Mouse (Mus musculus) C2C12 (cell line): ENCODE measurements around the gene Olfr891. TPM values are rescaled to one million over a fixed set of nuclear protein-coding genes. Genes with fewer than 3 reads are reported as not detected.
"Not testable (repeated sequence)": the region's sequence is repeated elsewhere in the genome, so short reads cannot be mapped to it uniquely, and the experiment has no call there.

Experiments used
- H3K27me3 ChIP-seq: one replicate; pipeline ENCODE4 v1.6.1; 2011; ENCODE audit not compliant: control insufficient read depth, insufficient read depth, insufficient read length
- H3K36me3 ChIP-seq: one replicate; pipeline ENCODE4 v1.6.1; 2011; ENCODE audit not compliant: control insufficient read depth, insufficient read depth
- H3K4me3 ChIP-seq: one replicate; pipeline ENCODE4 v1.5.1; 2011; ENCODE audit warnings: mild to moderate bottlenecking, control low read depth; ENCODE audit not compliant: poor library complexity, insufficient read depth, severe bottlenecking
- H3K79me2 ChIP-seq: one replicate; pipeline ENCODE4 v1.6.1; 2011; ENCODE audit not compliant: control insufficient read depth, insufficient read depth
- H3K79me3 ChIP-seq: one replicate; pipeline ENCODE4 v1.6.1; 2011; ENCODE audit warnings: low read depth, control low read depth
- H3ac ChIP-seq: one replicate; pipeline ENCODE3; 2011; ENCODE audit warnings: low read depth; ENCODE audit not compliant: control insufficient read depth, insufficient read length
- CEBPB ChIP-seq: IDR thresholded peaks from one replicate; pipeline ENCODE4 v1.6.1; 2011; ENCODE audit warnings: low read depth, mild to moderate bottlenecking, control low read depth, moderate library complexity
- CTCF ChIP-seq: IDR thresholded peaks from one replicate; pipeline ENCODE4 v1.5.1; 2011; ENCODE audit not compliant: control insufficient read depth, insufficient read depth, insufficient read length
- FOSL1 ChIP-seq: IDR thresholded peaks from one replicate; pipeline ENCODE4 v1.8.0; 2011; ENCODE audit warnings: mild to moderate bottlenecking, low read length; ENCODE audit not compliant: poor library complexity, insufficient read depth, severe bottlenecking
- MAX ChIP-seq: IDR thresholded peaks from one replicate; pipeline ENCODE4 v1.6.1; 2011; ENCODE audit warnings: mild to moderate bottlenecking, control low read depth
- MYOD1 ChIP-seq: IDR thresholded peaks from one replicate; pipeline ENCODE4 v1.6.1; 2011; ENCODE audit warnings: low read depth; ENCODE audit not compliant: control insufficient read depth, insufficient read length
- MYOG ChIP-seq: IDR thresholded peaks from one replicate; pipeline ENCODE4 v1.6.1; 2011; ENCODE audit not compliant: control insufficient read depth, insufficient read length; ENCODE audit errors: extremely low read depth
- USF1 ChIP-seq: IDR thresholded peaks from one replicate; pipeline ENCODE4 v1.6.1; 2011; ENCODE audit warnings: low read depth, mild to moderate bottlenecking, control low read depth, moderate library complexity
- long read RNA-seq, 2 experiments: library from polyadenylated mRNA; unstranded; transcript quantifications; one replicate each; pipeline ENCODE4 v2.0.0; 2019 to 2020
- polyA plus RNA-seq: library from polyadenylated mRNA; unstranded; fragments of >200 nt; fragmentation: generic; extraction: Trizol; gene quantifications from one replicate; pipeline ENCODE4 v1.2.1, GENCODE M21; 2012; ENCODE audit warnings: missing spikeins

Gene Olfr891
- polyA plus RNA-seq, result not detected
- long read RNA-seq, experiment 1, result 0 reads
- long read RNA-seq, experiment 2, result 0 reads

DNA sequence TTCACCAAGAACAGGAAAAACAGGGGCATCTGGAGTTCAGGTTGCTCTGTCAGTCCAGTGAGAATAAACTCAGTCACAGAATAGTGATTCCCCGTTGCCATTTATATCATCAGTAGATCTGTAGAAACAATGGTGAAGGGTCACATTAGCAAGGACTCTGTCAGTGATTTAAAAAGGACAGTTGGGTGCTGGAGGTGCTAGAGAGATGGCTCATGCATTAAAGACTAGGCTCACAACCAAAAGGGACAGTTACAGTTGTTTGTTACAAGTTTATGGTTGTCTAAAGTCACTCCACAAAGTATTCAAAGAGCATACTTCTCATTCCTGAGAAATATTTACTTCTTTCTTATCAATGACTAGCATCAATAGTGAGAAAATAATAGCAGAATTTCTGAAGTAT is at the start of gene Olfr891:
Olfr891 (minus strand) TSS at position 101 of the 400 bp plus-strand sequence.
- TF ChIP-seq CEBPB (no peak), MAX (no peak), MYOD1 (no peak), MYOG (no peak), USF1 (no peak), FOSL1 (no peak), CTCF (no peak)
- Histone ChIP-seq H3K36me3 (no peaks in the 10 kb centered on the region), H3ac (no peak within 1 kb of the TSS), H3K79me3 (no peaks in the 10 kb centered on the region), H3K4me3 (no peak within 1 kb of the TSS), H3K79me2 (no peaks in the 10 kb centered on the region), H3K27me3 (no peaks in the 10 kb centered on the region)

DNA sequence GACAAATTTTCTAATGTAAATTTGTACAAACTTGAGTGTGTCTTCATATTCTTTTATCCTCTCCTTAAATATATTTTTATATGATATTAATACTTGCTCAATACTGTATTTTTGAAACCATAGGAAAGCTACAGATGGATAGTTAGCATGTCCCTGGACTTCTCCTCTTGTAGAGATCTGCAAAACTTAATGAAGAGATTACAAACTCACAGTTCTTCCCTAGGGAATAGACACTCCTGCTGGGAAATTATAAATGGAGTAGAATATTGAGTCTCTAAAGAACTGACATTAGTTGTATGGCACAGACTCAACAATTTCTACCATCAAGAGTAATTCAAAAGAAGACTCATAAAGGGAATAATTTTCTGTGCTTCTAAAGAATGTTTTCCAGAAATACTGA is 37.1 kb upstream of the Olfr891 start, which contains the start of gene Olfr894:
Olfr894 (plus strand) TSS at position 301 of the 400 bp plus-strand sequence.
- H3K4me3 ChIP-seq, result no peak within 1 kb of the TSS
- no peaks in the 10 kb centered on the region for H3K27me3 ChIP-seq
- H3ac ChIP-seq, result no peak within 1 kb of the TSS
- no peak for TF ChIP-seq FOSL1
- no peak for TF ChIP-seq MAX
- no peaks in the 10 kb centered on the region for H3K79me3 ChIP-seq
- H3K79me2 ChIP-seq, result no peaks in the 10 kb centered on the region
- H3K36me3 ChIP-seq, result no peaks in the 10 kb centered on the region

DNA sequence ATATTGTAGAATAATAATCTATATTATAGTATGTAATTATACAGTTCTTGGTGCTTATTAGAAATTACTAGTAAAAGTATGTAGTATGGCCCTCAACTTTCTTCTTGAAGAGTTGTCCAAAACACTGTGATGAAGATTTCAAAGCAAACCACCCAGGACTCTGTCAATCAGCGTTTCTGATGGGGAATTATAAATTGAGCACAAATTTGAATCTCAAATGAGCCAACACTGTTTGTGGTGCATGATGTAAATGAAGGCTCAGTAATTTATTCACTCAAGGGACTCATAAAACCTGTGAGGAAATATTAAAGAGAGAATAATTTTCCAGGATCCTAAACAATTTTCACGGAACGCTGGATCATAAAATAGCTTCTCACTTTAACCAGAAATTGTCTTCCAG is 27.4 kb upstream of the Olfr891 start, which contains the start of gene Olfr893:
Olfr893 (plus strand) TSS at position 301 of the 400 bp plus-strand sequence.
- no peak within 1 kb of the TSS for H3ac ChIP-seq
- no peaks in the 10 kb centered on the region for H3K36me3 ChIP-seq
- H3K4me3 ChIP-seq, result no peak within 1 kb of the TSS
- TF ChIP-seq MAX, result no peak
- no peak for TF ChIP-seq CTCF
- no peaks in the 10 kb centered on the region for H3K79me3 ChIP-seq
- H3K27me3 ChIP-seq, result no peaks in the 10 kb centered on the region
- no peaks in the 10 kb centered on the region for H3K79me2 ChIP-seq

DNA sequence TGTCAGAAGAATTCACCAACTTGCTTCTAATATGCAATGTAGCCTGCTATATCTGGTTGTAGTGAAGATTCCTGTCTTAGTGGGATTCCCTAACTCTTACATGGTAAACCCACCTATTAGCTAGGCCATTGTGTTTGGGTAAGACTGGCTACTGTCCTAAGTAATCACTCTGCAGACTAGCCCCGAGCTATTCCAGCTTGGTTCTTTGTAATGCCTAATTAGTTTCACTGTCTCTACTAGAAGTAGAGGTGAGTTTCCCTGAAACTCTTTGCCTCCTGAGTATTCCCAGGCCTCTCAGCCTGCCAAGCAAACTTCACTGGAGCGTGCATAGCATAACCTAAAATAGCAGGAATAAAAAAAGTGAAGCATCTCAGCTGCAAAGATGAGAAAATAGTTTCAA is 12.3 kb downstream of the Olfr891 start:
- H3K79me3 ChIP-seq, H3K27me3 ChIP-seq, H3K79me2 ChIP-seq, H3K36me3 ChIP-seq, H3ac ChIP-seq, H3K4me3 ChIP-seq: not testable (repeated sequence)

DNA sequence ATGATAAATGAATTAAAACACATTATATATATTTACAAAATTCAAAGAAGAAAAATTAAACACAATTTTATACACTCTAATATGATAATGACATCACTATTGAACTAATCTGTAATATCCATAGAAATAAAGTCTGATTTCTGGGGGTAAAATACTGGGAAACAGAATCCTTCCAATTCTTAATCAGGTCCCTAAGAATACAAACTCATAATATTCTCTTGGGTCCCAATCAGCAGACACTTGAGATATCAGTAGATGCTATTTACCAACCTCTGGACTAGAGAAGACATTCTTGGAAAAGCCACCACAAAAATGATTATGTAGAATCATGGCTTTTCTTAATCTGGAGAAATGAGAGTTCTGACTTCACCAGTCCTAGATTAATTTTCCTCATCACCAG is 38.4 kb downstream of the Olfr891 start, which contains the start of gene Olfr890:
Olfr890 (plus strand) TSS at position 301 of the 400 bp plus-strand sequence.
- Histone ChIP-seq H3K27me3 (no peaks in the 10 kb centered on the region), H3K4me3 (no peak within 1 kb of the TSS), H3K79me2 (no peaks in the 10 kb centered on the region), H3K79me3 (no peaks in the 10 kb centered on the region), H3K36me3 (no peaks in the 10 kb centered on the region), H3ac (no peak within 1 kb of the TSS)
- TF ChIP-seq FOSL1 (no peak), MYOG (no peak), MYOD1 (no peak), USF1 (no peak), MAX (no peak), CTCF (no peak), CEBPB (no peak)

Other genes starting within 250 kb of the Olfr891 start
- not detected for gene Olfr881, start 189.0 kb downstream of the Olfr891 start, polyA plus RNA-seq
- gene Olfr883, start 155.0 kb downstream of the Olfr891 start, polyA plus RNA-seq, result not detected
- not detected for gene Olfr884, start 134.3 kb downstream of the Olfr891 start, polyA plus RNA-seq
- gene Olfr885, start 119.5 kb downstream of the Olfr891 start, polyA plus RNA-seq, result not detected
- gene Olfr887, start 96.7 kb downstream of the Olfr891 start, polyA plus RNA-seq, result not detected
- not detected for gene Olfr888, start 72.7 kb downstream of the Olfr891 start, polyA plus RNA-seq
- gene Olfr889, start 65.6 kb downstream of the Olfr891 start, polyA plus RNA-seq, result 0.04 TPM
- gene Olfr890, start 38.3 kb downstream of the Olfr891 start, polyA plus RNA-seq, result not detected
- gene Olfr893, start 27.5 kb upstream of the Olfr891 start, polyA plus RNA-seq, result not detected
- gene Olfr894, start 37.2 kb upstream of the Olfr891 start, polyA plus RNA-seq, result not detected
- not detected for gene Olfr143, start 72.0 kb upstream of the Olfr891 start, polyA plus RNA-seq
- gene Olfr895, start 87.0 kb upstream of the Olfr891 start, polyA plus RNA-seq, result not detected
- not detected for gene Olfr896-ps1, start 110.3 kb upstream of the Olfr891 start, polyA plus RNA-seq
- gene Olfr25, start 148.2 kb upstream of the Olfr891 start, polyA plus RNA-seq, result not detected
- not detected for gene Olfr898, start 167.6 kb upstream of the Olfr891 start, polyA plus RNA-seq
- not detected for gene Olfr250, start 186.1 kb upstream of the Olfr891 start, polyA plus RNA-seq
- gene Olfr251, start 196.3 kb upstream of the Olfr891 start, polyA plus RNA-seq, result not detected
- gene Olfr147, start 220.9 kb upstream of the Olfr891 start, polyA plus RNA-seq, result 0.04 TPM
- gene Olfr901, start 248.6 kb upstream of the Olfr891 start, polyA plus RNA-seq, result 0.04 TPM